ENCODE assay signal across 8 mouse cellular contexts in genomic region chr8:3621199-3621970, GRCm38 (mm10). TPM values are rescaled to one million over a fixed set of nuclear protein-coding genes. Genes with fewer than 3 reads are reported as not detected.
DNase-seq lines count a peak whose midpoint lies in the region; ATAC-seq lines count a peak whose summit lies in the region.

Xab2 (minus strand) TSS chr8:3621316.
Pet100 (plus strand) TSS chr8:3621548.

- under 1% methylated on average over 37 of the region's 37 CpGs for WGBS in heart, embryonic 14.5 days
- under 1% methylated on average over 37 of the region's 37 CpGs for WGBS in liver, embryonic 13.5 days (ENCODE audit: insufficient replicate concordance)
- under 1% methylated on average over 37 of the region's 37 CpGs for WGBS in stomach, embryonic 16.5 days

- no peaks in the 10 kb centered on the region for H3K9me3 ChIP-seq in heart, embryonic 14.5 days (ENCODE audit: control insufficient read depth, low read length)
- H3K9me3 ChIP-seq in liver, embryonic 13.5 days (replicated peaks): no peaks in the 10 kb centered on the region
- no peaks in the 10 kb centered on the region for H3K9me3 ChIP-seq in stomach, embryonic 16.5 days (replicated peaks; ENCODE audit: control insufficient read depth, low read length)

- peaks cover 27% of the 10 kb centered on the region for H3K36me3 ChIP-seq in heart, embryonic 14.5 days (ENCODE audit: control insufficient read depth, insufficient read depth, low read length)
- H3K36me3 ChIP-seq in liver, embryonic 13.5 days: peaks cover 32% of the 10 kb centered on the region
- peaks cover 15% of the 10 kb centered on the region; the same call in 1 of the 2 replicates for H3K36me3 ChIP-seq in stomach, embryonic 16.5 days (ENCODE audit: control insufficient read depth, insufficient read depth, low read length)

- H3K4me2 ChIP-seq in heart, embryonic 14.5 days (ENCODE audit: low read length): peak within 1 kb of the TSS; percentile 88
- peak within 1 kb of the TSS; percentile 88 for H3K4me2 ChIP-seq in liver, embryonic 13.5 days
- H3K4me2 ChIP-seq in stomach, embryonic 16.5 days (ENCODE audit: low read depth, low read length): peak within 1 kb of the TSS; percentile 96

- H3K27ac ChIP-seq in heart, embryonic 14.5 days (replicated peaks in 1 of 2; ENCODE audit: control insufficient read depth in 1 of 2, insufficient read depth in 1 of 2, low read depth in 2 of 2, low read length in 2 of 2): no peak within 1 kb of the TSS
- peak within 1 kb of the TSS; percentile 53 for H3K27ac ChIP-seq in liver, embryonic 13.5 days
- no peak within 1 kb of the TSS for H3K27ac ChIP-seq in stomach, embryonic 16.5 days (ENCODE audit: low read length)

- peak; percentile 99 for DNase-seq in c-Kit-negative CD71-positive TER-119-positive erythroid progenitor cells, embryonic 14.5 days (ENCODE audit: low read depth, low spot score)
- peak; percentile 100 for DNase-seq in fibroblast of lung, adult 2 months (ENCODE audit: low read depth)
- peak; percentile 99 for DNase-seq in kidney, postnatal 14 days
- peak; percentile 99 for DNase-seq in liver, embryonic 13.5 days
- DNase-seq in neural tube, embryonic 10.5 days (ENCODE audit: extremely low spot score, low spot score): peak; percentile 100

- peaks cover 5 to 16% of the 10 kb centered on the region in 2 experiments; a peak in 3 of 4 replicates for H3K4me1 ChIP-seq in heart, embryonic 14.5 days (ENCODE audit: control insufficient read depth in 2 of 2, insufficient read depth in 2 of 2, low read length in 2 of 2)
- H3K4me1 ChIP-seq in liver, embryonic 13.5 days (replicated peaks): peaks cover 32% of the 10 kb centered on the region
- H3K4me1 ChIP-seq in stomach, embryonic 16.5 days (ENCODE audit: control insufficient read depth, insufficient read depth, low read length): peaks cover 12% of the 10 kb centered on the region

- H3K4me3 ChIP-seq in heart, embryonic 14.5 days (ENCODE audit: control insufficient read depth in 1 of 2, insufficient read depth in 1 of 2, low read depth in 1 of 2, low read length in 2 of 2): peak within 1 kb of the TSS; percentile 71 to 87
- peak within 1 kb of the TSS; percentile 95 for H3K4me3 ChIP-seq in liver, embryonic 13.5 days (replicated peaks)
- H3K4me3 ChIP-seq in stomach, embryonic 16.5 days (replicated peaks; ENCODE audit: low read length): peak within 1 kb of the TSS; percentile 95

- no peaks in the 10 kb centered on the region for H3K27me3 ChIP-seq in heart, embryonic 14.5 days (ENCODE audit: control insufficient read depth, insufficient read depth, low read length)
- no peaks in the 10 kb centered on the region for H3K27me3 ChIP-seq in liver, embryonic 13.5 days
- no peaks in the 10 kb centered on the region for H3K27me3 ChIP-seq in stomach, embryonic 16.5 days (ENCODE audit: control insufficient read depth, insufficient read depth, low read length)

- peak; percentile 95 for ATAC-seq in CD4-positive, CD25-positive, alpha-beta regulatory T cell, adult 4 months
- ATAC-seq in heart, embryonic 14.5 days (ENCODE audit: insufficient number of reproducible peaks, insufficient read depth, low FRiP score, low read depth): peak; percentile 98
- ATAC-seq in liver, embryonic 13.5 days (ENCODE audit: low read depth): peak; percentile 97
- ATAC-seq in stomach, embryonic 16.5 days (ENCODE audit: insufficient read depth, low FRiP score): peak; percentile 99

- peak within 1 kb of the TSS; percentile 85 for H3K9ac ChIP-seq in heart, embryonic 14.5 days (ENCODE audit: low read length)
- peak within 1 kb of the TSS; percentile 86 for H3K9ac ChIP-seq in liver, embryonic 13.5 days
- peak within 1 kb of the TSS; percentile 85 for H3K9ac ChIP-seq in stomach, embryonic 16.5 days (ENCODE audit: low read length)

RNA-seq across cellular contexts. Expression of gene Xab2, which starts in this region (rescaled TPM):
- polyA plus RNA-seq in CD4-positive, CD25-positive, alpha-beta regulatory T cell, adult 4 months (2017; shearing (Covaris generic)): 100 to 1,000 TPM in 1 of 2 experiments, 10 to 100 TPM in 1; 87.5 to 131 TPM
- polyA plus RNA-seq in heart, embryonic 14.5 days (2014; fragmentation: Nextera tagmentation; extraction: Ambion mirVana): 29.0 and 30.9 TPM in 2 replicates
- polyA plus RNA-seq in liver, embryonic 13.5 days (2015; fragmentation: Nextera tagmentation; extraction: Ambion mirVana): 34.9 and 35.3 TPM in 2 replicates
- polyA plus RNA-seq in stomach, embryonic 16.5 days (2015; fragmentation: Nextera tagmentation; extraction: Ambion mirVana): 50.8 and 60.3 TPM in 2 replicates

RNA-seq across cellular contexts. Expression of gene Pet100, which starts in this region (rescaled TPM):
- 100 to 1,000 TPM in 1 of 2 experiments, 10 to 100 TPM in 1; 84.8 to 145 TPM for polyA plus RNA-seq in CD4-positive, CD25-positive, alpha-beta regulatory T cell, adult 4 months (2017; shearing (Covaris generic))
- polyA plus RNA-seq in heart, embryonic 14.5 days (2014; fragmentation: Nextera tagmentation; extraction: Ambion mirVana): 113 and 114 TPM in 2 replicates
- 93.4 and 99.6 TPM in 2 replicates for polyA plus RNA-seq in liver, embryonic 13.5 days (2015; fragmentation: Nextera tagmentation; extraction: Ambion mirVana)
- polyA plus RNA-seq in stomach, embryonic 16.5 days (2015; fragmentation: Nextera tagmentation; extraction: Ambion mirVana): 91.3 and 106 TPM in 2 replicates
